Mouse (Mus musculus) hindbrain, embryonic 12.5 days (tissue): ENCODE results near the gene Lrrc32. TPM values are rescaled to one million over a fixed set of nuclear protein-coding genes. Genes with fewer than 3 reads are reported as not detected.

Experiments used
- ATAC-seq: fragments of 200-750 bp; cut with Nextera tagmentation; 2 replicates; pipeline ENCODE4 v1.8.0; 2017; ENCODE audit warnings: moderate TSS enrichment; ENCODE audit not compliant: low FRiP score
- H3K27ac ChIP-seq: fragments of 300-500 bp; sonication (generic); 2 replicates; pipeline ENCODE4 v1.5.1; 2016; ENCODE audit warnings: mild to moderate bottlenecking
- H3K27me3 ChIP-seq: fragments of 300-500 bp; sonication (generic); 2 replicates; pipeline ENCODE4 v1.6.1; 2016; ENCODE audit warnings: mild to moderate bottlenecking
- H3K36me3 ChIP-seq: fragments of 300-500 bp; sonication (generic); 2 replicates; pipeline ENCODE4 v1.6.1; 2016; ENCODE audit warnings: mild to moderate bottlenecking
- H3K4me1 ChIP-seq: fragments of 300-500 bp; sonication (generic); 2 replicates; pipeline ENCODE4 v1.6.1; 2016
- H3K4me2 ChIP-seq: fragments of 300-500 bp; sonication (generic); replicated peaks from 2 replicates; pipeline ENCODE4 v1.6.1; 2016; ENCODE audit warnings: mild to moderate bottlenecking
- H3K4me3 ChIP-seq: fragments of 300-500 bp; sonication (generic); 2 replicates; pipeline ENCODE4 v1.5.1; 2016; ENCODE audit warnings: mild to moderate bottlenecking
- H3K9ac ChIP-seq: fragments of 300-500 bp; sonication (generic); 2 replicates; pipeline ENCODE4 v1.6.1; 2016; ENCODE audit warnings: mild to moderate bottlenecking, moderate library complexity
- H3K9me3 ChIP-seq: fragments of 300-500 bp; sonication (generic); replicated peaks from 2 replicates; pipeline ENCODE4 v1.6.1; 2016; ENCODE audit warnings: mild to moderate bottlenecking
- WGBS: fragments of 180-500 bp; shearing (Covaris S2); methylation state at CpG from one replicate; pipeline ENCODE4 v1.1.7; 2016; 5-methylcytosine and 5-hydroxymethylcytosine counted together
- polyA plus RNA-seq: library from polyadenylated mRNA; unstranded; fragments of >200 nt; fragmentation: Nextera tagmentation; extraction: Ambion mirVana; gene quantifications from 2 replicates; pipeline ENCODE4 v1.2.1, GENCODE M21; 2016

Lrrc32 gene
- polyA plus RNA-seq, 1 experiment from 2014 or later, result 4.9 TPM

DNA sequence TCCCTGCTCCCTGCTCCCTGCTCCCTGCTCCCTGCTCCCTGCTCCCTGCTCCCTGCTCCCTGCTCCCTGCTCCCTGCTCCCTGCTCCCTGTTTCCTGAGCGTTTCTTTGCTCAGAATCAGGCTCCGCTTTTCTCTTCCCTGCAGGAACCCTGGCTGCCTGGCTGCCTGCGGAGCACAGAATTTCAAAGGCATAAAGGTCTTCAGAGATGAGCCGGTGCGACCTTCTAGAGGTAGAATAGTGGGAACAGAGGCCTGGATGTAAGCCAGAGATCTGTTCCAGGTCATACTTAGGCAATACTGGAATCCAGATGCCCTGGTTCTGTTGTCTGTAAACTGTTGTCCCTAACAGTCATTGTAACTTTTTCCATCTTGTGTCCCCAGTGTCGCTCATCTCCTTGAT lies 35.3 kb downstream of the Lrrc32 start:
- no peak overlapping the region for H3K4me3 ChIP-seq
- peak overlapping the region; percentile 53; the same call in 1 of the 2 replicates for H3K27ac ChIP-seq
- no peak overlapping the region for H3K4me2 ChIP-seq
- 30% methylated on average over 6 of the region's 6 CpGs for WGBS
- H3K27me3 ChIP-seq, result no peaks in the 10 kb centered on the region
- no peaks in the 10 kb centered on the region for H3K36me3 ChIP-seq
- H3K4me1 ChIP-seq, result peaks cover 17% of the 10 kb centered on the region
- no peak for ATAC-seq
- no peak overlapping the region for H3K9ac ChIP-seq
- H3K9me3 ChIP-seq, result no peaks in the 10 kb centered on the region

DNA sequence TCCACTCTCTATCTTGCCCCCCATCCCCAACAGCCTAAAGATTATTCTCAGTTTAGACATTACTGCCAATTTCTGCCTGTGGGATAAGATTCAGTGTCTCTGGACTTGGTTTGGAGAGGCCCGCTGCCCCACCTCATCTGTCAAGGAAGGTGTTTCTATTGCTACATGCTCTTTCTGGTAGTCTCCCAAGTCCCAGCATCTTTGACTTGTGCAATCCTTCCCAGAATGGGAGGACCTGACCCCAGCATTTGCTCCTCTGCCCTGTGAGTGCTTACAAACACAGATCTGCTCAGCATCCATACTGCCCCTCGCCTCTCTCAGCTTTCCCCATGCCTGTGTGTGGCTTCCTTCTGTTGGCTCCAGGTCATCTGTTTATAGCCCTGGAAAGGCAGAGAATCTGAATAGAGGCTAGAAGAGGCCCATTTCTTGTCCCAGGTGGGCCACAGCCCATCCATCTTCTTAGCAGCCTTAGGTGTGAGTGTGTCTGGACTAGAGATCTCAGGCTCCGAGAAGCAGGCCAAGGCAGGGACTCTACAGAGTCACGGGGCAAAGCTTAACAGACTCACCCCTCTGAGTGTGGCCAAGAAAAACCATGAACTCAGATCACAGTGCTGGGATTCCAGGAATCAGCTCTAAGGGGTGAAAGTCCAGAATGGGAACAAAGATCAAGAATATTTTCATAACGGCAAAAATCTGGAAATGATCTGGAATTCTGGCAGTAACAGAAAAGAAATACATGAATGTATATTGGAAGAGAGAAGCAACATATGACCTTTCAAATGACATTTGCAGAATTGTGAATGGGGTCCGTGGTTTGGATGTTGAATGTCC lies 36.0 kb downstream of the Lrrc32 start:
- Histone ChIP-seq H3K27ac (no peak overlapping the region), H3K4me2 (no peak overlapping the region), H3K4me1 (peaks cover 17% of the 10 kb centered on the region), H3K4me3 (no peak overlapping the region), H3K9ac (no peak overlapping the region), H3K36me3 (no peaks in the 10 kb centered on the region), H3K27me3 (no peaks in the 10 kb centered on the region), H3K9me3 (no peaks in the 10 kb centered on the region)
- ATAC-seq, result no peak
- 76% methylated on average over 6 of the region's 6 CpGs for WGBS

DNA sequence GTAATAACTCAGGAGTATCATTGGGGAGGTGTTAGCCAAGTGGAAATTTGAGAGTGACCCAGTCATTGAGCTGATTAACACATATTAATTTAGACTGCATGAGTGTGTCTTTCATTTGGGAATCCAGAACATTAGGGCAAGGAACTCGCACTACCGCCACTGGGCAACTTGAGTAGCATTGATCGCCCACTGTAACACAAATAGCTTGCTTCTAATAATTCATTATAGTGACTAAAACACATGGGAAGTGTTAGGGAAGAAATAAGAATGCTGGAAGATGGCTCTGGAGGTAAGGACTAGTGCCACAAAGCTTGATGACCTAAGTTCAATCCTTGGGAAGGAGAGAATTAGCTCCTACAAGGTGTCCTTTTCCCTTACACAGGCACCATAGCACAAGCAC lies 38.0 kb downstream of the Lrrc32 start:
- Histone ChIP-seq H3K36me3 (no peaks in the 10 kb centered on the region), H3K27ac (no peak overlapping the region), H3K4me3 (no peak overlapping the region), H3K9ac (no peak overlapping the region), H3K4me2 (no peak overlapping the region), H3K9me3 (no peaks in the 10 kb centered on the region), H3K4me1 (peaks cover 17% of the 10 kb centered on the region), H3K27me3 (no peaks in the 10 kb centered on the region)
- WGBS, result 94% methylated on average over 3 of the region's 3 CpGs
- no peak for ATAC-seq

DNA sequence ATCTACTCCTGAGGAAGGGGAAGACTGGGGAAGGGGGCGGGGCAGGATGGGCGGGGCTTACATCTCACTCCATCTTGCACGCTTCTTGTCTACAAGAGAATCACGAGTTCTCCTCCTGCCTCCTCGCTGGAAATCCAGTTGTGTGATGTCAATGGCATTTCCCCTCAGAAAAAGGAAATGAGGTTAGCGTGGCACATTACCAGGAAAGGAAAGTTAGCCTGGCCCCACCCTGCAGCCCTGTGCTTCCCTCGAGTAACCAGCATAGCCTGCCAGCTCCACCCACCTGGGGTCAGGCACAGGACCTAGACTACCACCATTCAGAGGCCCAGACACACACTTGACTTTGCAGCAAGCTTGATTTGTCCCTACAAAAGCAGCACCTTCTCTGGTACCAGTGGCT lies 42.5 kb downstream of the Lrrc32 start:
- Histone ChIP-seq H3K27me3 (no peaks in the 10 kb centered on the region), H3K4me1 (no peaks in the 10 kb centered on the region), H3K4me3 (no peak overlapping the region), H3K36me3 (no peaks in the 10 kb centered on the region), H3K27ac (no peak overlapping the region), H3K4me2 (no peak overlapping the region), H3K9me3 (no peaks in the 10 kb centered on the region), H3K9ac (no peak overlapping the region)
- no peak for ATAC-seq
- WGBS, result 77% methylated on average over 7 of the region's 7 CpGs

DNA sequence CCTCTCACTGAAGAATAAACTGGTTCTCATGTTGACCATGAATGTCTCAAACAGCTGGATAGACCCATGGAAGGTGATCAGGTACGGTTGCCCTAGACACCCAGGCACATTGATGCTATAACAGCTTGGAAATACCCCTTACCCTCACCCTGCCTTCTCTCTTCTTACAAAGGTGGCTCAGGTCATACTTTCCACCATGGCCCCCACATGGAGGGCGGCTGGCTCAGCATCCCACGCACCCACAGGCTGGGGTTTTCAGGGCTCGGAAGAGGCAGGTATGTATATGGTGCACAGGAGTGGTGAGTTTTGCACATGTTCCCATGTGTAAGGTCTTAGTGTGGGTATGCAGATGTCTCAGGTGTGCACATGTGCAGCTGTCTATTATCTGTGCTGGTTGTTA lies 43.9 kb downstream of the Lrrc32 start:
- Histone ChIP-seq H3K4me1 (peaks cover 8% of the 10 kb centered on the region), H3K27ac (no peak overlapping the region), H3K9me3 (no peaks in the 10 kb centered on the region), H3K27me3 (no peaks in the 10 kb centered on the region), H3K36me3 (no peaks in the 10 kb centered on the region), H3K4me3 (no peak overlapping the region), H3K4me2 (no peak overlapping the region), H3K9ac (no peak overlapping the region)
- WGBS, result 88% methylated on average over 4 of the region's 4 CpGs
- no peak for ATAC-seq

DNA sequence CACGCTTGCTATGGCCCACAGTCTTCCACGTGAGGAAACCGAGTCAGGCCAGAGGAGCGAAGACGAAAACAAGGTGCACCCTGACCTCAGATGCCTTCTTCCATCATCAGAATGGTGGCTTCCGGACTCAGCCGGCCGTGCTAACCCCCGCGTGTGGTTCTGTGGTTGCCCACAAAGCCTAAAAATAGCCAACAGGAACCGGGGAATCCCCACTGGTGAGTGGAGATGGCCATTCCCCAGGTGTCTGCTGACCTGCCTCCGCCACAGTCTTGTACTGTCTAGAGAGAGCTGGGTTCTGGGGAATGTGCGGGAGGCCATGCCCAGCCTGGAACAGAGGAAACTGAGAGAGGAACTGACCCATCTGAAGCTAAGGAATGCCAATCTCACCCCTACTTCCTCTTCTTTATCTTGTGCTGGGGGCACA lies 45.4 kb downstream of the Lrrc32 start:
- ATAC-seq, result no peak
- H3K27me3 ChIP-seq, result no peaks in the 10 kb centered on the region

DNA sequence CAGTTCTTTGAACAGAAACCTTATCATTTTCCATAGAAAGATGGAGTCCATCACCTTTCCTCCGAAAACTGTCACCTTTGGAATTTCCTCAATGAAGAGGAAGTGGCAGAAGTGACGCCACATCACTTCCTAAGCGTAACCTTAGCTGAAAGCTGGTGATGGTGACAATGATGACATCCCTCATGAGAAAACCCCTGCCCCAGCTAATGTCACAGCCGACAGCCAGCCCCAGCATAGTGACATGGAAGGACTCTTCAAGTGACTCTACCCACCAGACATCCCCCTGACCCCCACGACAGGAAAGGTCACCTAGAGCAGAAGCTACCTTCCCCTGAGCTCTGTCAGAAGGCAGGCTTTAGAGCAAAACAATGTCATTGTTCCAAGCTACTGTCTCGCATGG lies 46.1 kb downstream of the Lrrc32 start:
- WGBS, result 88% methylated on average over 6 of the region's 6 CpGs
- Histone ChIP-seq H3K9me3 (no peaks in the 10 kb centered on the region), H3K27ac (no peak overlapping the region), H3K36me3 (no peaks in the 10 kb centered on the region), H3K9ac (no peak overlapping the region), H3K4me3 (no peak overlapping the region), H3K4me1 (peaks cover 14% of the 10 kb centered on the region), H3K4me2 (no peak overlapping the region), H3K27me3 (no peaks in the 10 kb centered on the region)
- ATAC-seq, result no peak

More for the DNA sequence above, 45.4 kb downstream of the Lrrc32 start:
- 94% methylated on average over 13 of the region's 13 CpGs for WGBS
- Histone ChIP-seq H3K4me3 (no peak overlapping the region), H3K4me1 (peaks cover 14% of the 10 kb centered on the region), H3K4me2 (no peak overlapping the region), H3K36me3 (no peaks in the 10 kb centered on the region), H3K9ac (no peak overlapping the region), H3K9me3 (no peaks in the 10 kb centered on the region), H3K27ac (no peak overlapping the region)

DNA sequence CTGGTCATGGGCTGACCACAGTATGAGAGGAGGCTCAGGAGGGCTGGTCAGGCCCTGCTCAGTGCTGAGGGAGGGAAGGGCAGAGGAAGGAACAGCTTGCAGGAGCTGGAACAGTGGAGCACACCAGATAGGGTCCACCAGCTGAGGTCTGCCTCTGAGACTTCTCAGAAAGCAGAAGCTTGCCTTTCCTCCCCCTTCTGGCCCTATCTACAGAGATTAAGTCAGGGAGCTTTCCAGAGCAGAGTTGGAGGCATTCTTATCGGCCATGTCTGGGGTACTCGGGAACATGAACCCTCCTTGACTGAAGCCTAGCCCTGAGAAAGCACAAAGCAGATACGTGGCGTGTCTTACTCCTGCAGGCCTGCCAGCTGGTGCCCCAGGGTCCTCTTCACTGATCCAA lies 46.8 kb downstream of the Lrrc32 start:
- Histone ChIP-seq H3K9me3 (no peaks in the 10 kb centered on the region), H3K4me1 (peaks cover 14% of the 10 kb centered on the region), H3K27me3 (no peaks in the 10 kb centered on the region), H3K27ac (no peak overlapping the region), H3K36me3 (no peaks in the 10 kb centered on the region), H3K9ac (no peak overlapping the region), H3K4me3 (no peak overlapping the region), H3K4me2 (no peak overlapping the region)
- ATAC-seq, result no peak
- 89% methylated on average over 4 of the region's 4 CpGs for WGBS

DNA sequence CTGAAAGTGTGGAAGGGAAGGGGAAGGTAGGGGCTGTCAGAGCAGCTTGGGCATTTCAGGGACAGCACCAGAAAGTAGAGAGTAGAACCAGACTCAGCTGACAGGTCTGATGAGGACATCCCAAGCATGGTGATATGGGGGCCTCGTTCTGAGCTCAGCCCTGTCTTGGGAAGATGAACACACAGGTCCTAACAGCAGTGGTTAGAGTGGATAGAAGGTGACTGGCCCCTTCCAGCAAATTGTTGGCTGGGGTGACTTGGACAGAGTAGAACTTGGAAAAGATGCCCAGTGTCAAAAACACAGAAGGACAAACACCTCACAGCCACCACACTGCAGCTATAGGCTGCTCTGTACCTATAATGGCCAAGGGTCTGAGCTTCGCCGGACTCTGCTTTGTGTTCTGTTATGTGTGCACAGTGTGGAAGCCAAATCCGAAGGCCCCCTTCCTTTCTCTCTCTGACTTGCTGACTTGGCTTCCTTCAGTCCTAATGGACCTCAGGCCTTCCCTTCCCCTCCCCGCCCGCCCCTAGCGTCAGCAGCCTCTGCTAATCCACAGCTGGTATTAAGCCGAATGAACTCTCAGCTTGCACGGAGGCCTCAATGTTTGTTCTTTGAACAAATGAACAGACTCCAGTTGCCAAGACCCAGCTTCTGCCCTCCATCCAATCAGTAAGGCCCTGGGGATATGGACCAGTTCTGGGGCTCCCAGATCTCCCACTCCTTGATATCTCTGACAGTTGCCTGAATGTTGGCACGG lies 48.3 kb downstream of the Lrrc32 start:
- Histone ChIP-seq H3K9ac (no peak overlapping the region), H3K4me3 (no peak overlapping the region), H3K4me2 (no peak overlapping the region), H3K27me3 (no peaks in the 10 kb centered on the region), H3K36me3 (no peaks in the 10 kb centered on the region), H3K27ac (no peak overlapping the region), H3K9me3 (no peaks in the 10 kb centered on the region), H3K4me1 (peaks cover 14% of the 10 kb centered on the region)
- WGBS, result 40% methylated on average over 8 of the region's 10 CpGs
- ATAC-seq, result peak; percentile 48

DNA sequence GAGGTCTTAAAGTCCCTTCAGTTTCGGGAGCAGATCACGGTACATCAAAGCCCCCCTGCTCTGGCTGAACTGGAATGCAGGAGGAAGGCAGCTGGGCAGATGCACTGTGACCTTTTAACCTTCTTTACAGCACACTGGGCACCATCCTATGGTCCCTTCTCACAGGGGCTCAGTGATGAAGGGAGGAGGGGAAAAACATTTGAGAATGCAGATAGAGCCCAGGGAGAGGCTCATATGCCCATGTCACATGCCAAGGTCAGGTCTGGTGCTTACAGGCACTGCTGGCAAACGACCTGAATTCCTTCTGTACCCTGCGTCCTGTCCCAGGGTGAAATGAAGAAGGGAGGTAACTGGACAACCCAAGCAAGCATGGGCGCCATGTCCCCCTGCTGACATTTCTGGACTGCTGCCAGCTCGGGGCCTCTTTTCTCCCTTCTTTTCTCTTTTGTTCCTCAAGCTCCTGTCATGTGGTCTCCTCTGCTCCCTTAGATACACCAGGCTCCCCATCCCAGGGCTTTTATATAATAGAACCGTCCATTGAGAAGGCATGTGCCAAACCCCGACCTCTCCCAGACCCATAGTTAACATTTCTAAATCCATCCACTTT lies 49.0 kb downstream of the Lrrc32 start:
- Histone ChIP-seq H3K4me3 (no peak overlapping the region), H3K36me3 (no peaks in the 10 kb centered on the region), H3K9ac (no peak overlapping the region), H3K27ac (no peak overlapping the region), H3K9me3 (no peaks in the 10 kb centered on the region), H3K4me1 (peaks cover 14% of the 10 kb centered on the region), H3K27me3 (no peaks in the 10 kb centered on the region), H3K4me2 (no peak overlapping the region)
- WGBS, result 28% methylated on average over 8 of the region's 8 CpGs
- ATAC-seq, result peak; percentile 56; the same call in 1 of the 2 replicates

DNA sequence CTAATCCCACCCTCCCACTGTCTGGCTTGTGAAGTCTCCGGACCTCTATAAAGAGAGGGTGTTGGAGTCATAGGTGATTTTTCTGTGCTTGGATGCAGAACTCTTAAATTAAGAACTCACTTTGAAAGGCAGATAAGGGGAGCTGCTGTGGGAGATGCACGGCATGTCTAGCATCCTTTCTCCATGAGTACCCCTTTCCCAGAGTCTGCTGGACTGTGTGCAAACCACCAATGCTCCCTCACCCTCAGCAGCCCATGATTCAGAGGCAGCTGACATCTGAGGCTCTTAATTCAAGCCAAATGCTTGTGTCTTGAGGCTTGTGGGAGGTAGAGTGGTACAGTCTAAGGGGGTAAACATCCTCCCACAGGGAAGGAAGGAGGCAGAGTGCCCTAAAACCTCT lies 51.8 kb downstream of the Lrrc32 start:
- no peaks in the 10 kb centered on the region for H3K36me3 ChIP-seq
- H3K4me2 ChIP-seq, result no peak overlapping the region
- peaks cover 19% of the 10 kb centered on the region for H3K4me1 ChIP-seq
- no peak overlapping the region for H3K9ac ChIP-seq
- H3K9me3 ChIP-seq, result no peaks in the 10 kb centered on the region
- WGBS, result 61% methylated on average over 2 of the region's 2 CpGs
- no peak overlapping the region for H3K27ac ChIP-seq
- no peak overlapping the region for H3K4me3 ChIP-seq
- ATAC-seq, result no peak
- no peaks in the 10 kb centered on the region for H3K27me3 ChIP-seq

DNA sequence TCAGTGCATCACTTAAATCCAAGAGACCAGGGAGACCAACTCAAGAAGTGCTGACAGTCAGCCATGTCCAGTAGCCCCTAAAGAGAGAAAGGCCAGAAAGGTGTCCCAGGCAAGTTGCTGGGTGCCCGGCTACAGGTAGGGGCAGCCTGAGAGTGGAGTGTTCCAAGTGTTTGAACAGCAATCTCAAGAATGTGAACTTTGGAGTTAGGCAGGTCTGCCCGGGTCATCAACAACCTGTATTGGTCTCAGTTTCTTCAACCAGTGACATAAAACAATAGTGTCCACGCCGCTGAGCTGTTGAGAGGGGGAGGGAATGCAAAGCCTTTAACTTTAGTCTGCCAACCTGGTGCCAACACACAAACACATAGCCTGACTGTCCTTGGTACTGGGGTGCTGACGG lies 52.5 kb downstream of the Lrrc32 start:
- Histone ChIP-seq H3K27ac (no peak overlapping the region), H3K27me3 (no peaks in the 10 kb centered on the region), H3K36me3 (no peaks in the 10 kb centered on the region), H3K9me3 (no peaks in the 10 kb centered on the region), H3K4me1 (peaks cover 19% of the 10 kb centered on the region), H3K4me3 (no peak overlapping the region), H3K9ac (no peak overlapping the region), H3K4me2 (no peak overlapping the region)
- no peak for ATAC-seq
- WGBS, result 97% methylated on average over 5 of the region's 5 CpGs
